Mouse (Mus musculus): Measurements from ENCODE around the gene Camk2g. TPM values are rescaled to one million over a fixed set of nuclear protein-coding genes. Genes with fewer than 3 reads are reported as not detected.
"Not testable (repeated sequence)": the region's sequence is repeated elsewhere in the genome, so short reads cannot be mapped to it uniquely, and the experiment has no call there.

The Camk2g gene
- polyA plus RNA-seq, 1 experiment = 38.5 TPM

DNA sequence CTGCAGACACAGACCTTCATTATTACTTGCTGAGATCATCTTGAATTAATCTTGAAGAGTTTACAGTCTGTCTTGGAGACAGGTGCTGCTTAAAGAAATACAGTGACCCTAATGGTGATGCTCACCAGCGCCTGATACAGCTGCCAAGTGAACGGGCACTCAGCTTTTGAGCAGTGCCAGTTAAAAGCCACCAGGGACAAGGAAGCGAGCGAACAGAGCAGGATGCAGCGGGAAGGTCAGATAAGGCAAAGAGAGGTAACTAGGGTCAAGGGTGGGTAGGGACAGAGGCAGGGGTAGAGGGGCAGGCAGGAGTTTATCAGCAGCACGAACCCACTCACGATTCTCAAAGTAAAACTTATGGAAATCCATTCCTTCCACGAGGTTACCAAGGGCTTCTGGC is 55.4 kb downstream of the Camk2g start:
- DNase-seq (ENCODE audit: low read depth) = no peak

- DNase-seq (ENCODE audit: low read depth) = no peak
These were observed 56.6 kb downstream of the Camk2g start for GRCm38 (mm10) chr14:20737306-20737705.

- DNase-seq (ENCODE audit: low read depth) = no peak
These were observed 57.9 kb downstream of the Camk2g start for GRCm38 (mm10) chr14:20735892-20736390.

DNA sequence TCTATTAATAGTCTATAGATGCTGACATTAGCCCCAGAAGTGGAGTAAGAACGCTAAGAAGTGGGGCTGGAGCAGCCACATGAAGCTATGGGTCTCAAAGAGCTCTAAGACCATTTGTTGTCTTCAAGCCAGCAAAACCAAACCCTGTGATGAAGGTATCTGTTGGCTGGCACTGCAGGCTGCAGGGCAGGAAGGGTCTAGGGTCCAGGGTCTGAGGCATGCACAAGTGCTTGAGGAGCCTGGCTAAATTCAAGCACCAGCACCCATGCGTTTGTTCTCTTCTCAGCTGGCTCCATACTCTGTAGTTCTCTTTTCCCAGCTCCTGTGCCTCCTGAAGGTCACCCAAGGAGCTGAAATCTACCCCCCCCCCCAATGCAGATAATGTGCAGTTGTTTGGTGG is 58.8 kb downstream of the Camk2g start:
- no peak for DNase-seq (ENCODE audit: low read depth)

DNA sequence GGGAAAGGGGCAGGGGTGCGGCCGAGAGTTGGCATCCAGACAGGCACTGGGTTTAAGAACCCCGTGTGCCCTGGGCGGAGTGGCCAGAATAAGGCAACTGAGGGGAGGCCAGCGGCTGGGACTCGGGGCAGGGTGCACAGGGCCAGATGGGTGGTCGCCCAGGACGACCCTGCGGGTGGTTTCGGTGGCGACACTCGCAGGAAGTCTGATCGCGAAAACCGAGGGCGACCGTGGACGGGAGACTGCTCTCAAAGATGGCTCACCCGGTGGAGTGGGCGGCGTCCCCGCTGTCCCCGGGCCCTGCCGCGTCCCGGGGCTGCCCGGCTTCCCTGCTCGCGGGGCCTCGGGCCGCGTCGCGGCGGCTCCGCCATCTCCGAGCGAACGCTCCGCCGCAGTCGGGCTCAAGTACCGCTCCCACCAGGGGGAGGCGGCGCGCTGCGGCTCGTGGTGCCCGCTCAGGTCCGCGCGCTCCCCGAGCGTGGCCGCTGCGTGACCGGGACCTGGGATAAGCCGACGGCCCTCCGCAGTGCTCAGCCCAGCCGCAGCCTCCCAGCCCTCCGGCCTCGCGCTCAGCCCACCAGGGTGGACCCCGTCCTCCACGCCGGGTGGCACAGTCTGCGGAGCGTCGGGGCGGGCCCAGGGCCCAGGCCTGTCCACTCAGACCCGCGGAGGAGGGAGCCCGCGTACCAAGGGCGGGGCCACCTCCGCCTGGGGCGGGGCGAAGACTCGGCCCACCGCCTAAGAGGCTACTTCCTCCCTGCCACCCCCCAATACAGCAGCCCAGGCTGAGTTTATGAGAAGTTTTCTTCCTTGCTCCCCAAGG is 59.7 kb downstream of the Camk2g start, which contains the start of gene Ndst2:
Gene Ndst2, minus strand, starts transcription at position 611 of the 823 bp plus-strand sequence.
- DNase-seq (ENCODE audit: low read depth) = no peak

- DNase-seq (ENCODE audit: low read depth) = no peak
These were observed 60.6 kb downstream of the Camk2g start for GRCm38 (mm10) chr14:20733041-20733951.

DNA sequence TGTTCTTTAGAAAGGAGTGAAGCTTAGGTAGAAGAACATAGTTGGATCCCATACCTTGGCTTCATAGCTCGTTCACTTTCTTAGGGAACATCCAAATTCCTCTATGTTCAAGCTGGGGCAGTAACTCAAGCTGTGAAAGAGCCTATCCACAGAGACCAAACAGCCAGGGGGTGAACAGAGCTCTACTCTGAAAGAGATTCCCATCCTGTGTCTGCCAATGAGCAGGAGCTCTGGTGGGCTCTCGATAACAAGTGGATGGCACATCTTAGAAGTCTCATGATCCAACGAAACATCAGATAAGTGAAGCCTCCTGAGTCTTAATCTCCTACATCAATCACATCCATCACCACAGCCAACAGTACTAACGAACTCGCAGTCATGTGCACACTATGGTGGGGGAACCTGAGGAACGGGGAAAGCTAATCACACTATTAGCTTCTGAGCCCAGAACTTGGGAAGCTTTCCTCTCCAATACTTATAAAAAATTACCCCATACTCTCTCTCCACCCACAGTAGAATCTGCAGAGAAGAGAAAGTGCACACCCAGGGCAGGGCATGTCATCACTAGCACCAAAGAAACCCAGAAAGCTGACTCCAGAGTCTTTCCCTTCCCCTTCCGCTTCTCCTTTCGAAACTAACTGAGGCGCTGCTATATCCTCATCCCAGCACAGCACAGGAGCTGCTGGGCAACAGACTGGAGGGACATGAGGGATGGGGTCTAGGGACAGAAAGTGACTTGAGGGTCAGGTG is 62.9 kb downstream of the Camk2g start:
- DNase-seq (ENCODE audit: low read depth) = no peak

DNA sequence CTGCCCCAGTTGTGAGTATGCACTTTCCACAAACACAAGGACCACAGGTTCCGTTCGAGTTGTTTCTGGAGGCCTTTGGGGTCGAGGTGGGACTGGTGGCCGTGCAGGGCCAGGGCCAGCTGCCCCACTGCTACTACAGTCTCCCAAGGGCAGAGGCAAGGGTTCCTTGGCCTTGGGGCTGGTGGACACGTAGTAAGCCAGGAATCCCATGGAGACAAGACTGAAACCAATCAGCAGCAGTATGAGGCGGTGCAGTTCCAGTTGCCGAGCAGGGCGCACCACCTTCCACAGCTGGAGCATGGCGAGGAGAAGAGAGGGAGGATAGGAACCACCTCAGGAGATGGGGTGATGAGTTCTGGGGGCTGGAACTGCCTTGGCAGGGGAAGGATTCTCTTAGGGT is 64.0 kb downstream of the Camk2g start:
- DNase-seq (ENCODE audit: low read depth) = no peak

GRCm38 (mm10) chr14:20725660-20726339 is 68.1 kb downstream of the Camk2g start:
- DNase-seq (ENCODE audit: low read depth) = no peak

DNA sequence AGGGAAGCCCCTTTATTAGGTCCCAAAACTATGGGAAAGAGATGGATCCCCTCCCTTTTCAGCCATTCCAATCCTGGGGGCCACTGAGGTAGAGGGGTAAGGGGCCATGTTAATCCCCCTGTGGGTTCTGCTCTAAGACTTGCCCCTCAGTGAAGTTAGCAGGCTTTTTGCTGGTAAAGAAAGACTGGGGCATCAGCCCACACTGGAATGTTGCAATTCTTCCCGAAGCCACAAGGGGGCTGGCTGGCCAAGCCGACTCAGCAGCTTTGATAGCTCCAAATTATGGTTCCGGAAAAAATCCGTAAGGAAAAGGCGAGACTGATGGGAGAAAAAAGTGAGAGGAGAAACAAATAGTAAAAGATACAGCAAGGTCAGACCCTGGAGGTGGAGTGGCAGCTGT is 69.8 kb downstream of the Camk2g start:
- DNase-seq (ENCODE audit: low read depth) = no peak

DNA sequence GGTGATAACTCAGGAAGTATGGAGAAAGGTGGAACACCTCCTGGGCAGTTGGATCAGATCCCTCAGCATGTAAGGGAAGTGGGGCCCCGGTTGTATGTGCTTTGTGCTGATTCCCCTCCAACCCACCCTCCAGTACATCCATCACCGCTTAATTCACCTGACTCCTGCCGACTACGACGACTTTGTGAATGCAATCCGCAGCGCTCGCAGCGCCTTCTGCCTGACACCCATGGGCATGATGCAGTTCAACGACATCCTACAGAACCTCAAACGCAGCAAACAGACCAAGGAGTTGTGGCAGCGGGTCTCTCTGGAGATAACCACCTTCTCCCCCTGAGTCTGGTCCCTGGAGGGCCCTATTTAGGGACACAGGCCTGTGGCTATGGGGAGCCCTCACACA is 70.9 kb downstream of the Camk2g start:
- no peak for DNase-seq (ENCODE audit: low read depth)

DNA sequence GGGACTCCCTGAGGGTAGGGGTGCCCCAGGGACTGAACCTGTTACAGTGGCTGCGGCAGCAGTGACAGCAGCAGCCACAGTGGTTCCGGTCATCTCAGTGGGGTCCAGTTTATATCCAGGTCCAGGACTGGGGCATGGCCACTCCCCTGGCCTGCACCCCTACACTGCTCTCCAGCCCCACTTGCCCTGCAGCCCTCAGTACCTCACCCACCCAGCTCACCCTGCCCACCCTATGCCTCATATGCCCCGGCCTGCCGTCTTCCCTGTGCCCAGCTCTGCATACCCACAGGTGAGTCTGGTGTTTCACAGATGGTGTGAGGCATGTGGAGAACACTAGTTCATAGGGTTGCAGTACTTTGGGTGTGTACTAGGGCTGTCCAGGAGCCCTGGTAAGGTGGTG is 72.5 kb downstream of the Camk2g start:
- no peak for DNase-seq (ENCODE audit: low read depth)

DNA sequence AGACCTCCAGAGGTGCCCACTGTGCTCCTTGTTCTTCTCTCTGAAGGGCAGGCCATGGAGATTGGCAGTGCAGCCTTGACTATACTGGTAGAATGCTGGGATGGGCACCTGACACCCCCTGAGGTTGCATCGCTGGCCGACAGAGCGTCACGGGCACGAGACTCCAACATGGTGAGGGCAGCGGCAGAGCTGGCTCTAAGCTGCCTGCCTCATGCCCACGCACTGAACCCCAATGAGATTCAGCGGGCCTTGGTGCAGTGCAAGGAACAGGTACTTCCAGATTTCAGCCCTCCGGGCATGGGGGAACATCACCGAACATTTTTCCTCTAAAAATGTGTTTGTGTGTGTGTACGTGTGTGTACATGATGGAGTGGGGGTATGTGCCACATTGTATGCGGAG is 74.1 kb downstream of the Camk2g start:
- DNase-seq (ENCODE audit: low read depth) = no peak

GRCm38 (mm10) chr14:20718443-20718842 is 75.4 kb downstream of the Camk2g start:
- DNase-seq (ENCODE audit: low read depth) = no peak

DNA sequence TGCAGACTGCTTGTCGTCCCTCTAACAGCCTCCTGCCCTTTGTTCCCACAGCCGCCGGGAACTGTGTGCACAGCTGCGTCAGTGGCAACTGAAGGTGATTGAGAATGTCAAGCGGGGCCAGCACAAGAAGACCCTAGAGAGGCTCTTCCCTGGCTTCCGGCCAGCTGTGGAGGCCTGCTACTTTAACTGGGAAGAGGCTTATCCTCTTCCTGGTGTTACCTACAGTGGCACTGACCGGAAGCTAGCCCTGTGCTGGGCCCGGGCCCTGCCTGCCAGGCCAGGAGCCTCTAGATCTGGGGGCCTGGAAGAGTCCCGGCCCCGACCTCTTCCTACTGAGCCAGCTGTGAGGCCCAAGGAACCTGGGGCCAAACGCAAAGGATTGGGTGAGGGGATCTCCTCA is 80.1 kb downstream of the Camk2g start:
- DNase-seq (ENCODE audit: low read depth) = no peak

- DNase-seq (ENCODE audit: low read depth) = no peak
These were observed 85.6 kb downstream of the Camk2g start for GRCm38 (mm10) chr14:20708239-20708638.

GRCm38 (mm10) chr14:20707201-20708190 is 86.4 kb downstream of the Camk2g start, which contains the start of gene Zswim8:
Gene Zswim8 (plus strand): TSS chr14:20707552.
- no peak for DNase-seq (ENCODE audit: low read depth)

DNA sequence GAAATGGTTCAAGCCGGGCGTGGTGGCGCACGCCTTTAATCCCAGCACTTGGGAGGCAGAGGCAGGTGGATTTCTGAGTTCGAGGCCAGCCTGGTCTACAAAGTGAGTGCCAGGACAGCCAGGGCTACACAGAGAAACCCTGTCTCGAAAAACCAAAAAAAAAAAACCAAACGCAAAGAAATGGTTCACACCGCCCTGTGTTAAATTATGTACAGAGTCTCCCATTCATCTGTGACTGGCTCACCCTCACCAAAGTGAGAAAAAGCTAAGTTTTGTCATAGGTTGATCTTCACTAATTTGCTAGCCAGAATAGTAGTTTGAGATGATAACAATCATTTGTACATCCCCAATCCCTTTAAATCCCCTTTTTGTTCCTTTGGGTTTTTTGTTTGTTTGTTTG is 90.4 kb downstream of the Camk2g start:
- DNase-seq (ENCODE audit: low read depth) = not testable (repeated sequence)

GRCm38 (mm10) chr14:20702741-20703381 is 91.0 kb downstream of the Camk2g start, which contains the start of gene Chchd1:
Gene Chchd1 (plus strand): TSS chr14:20703006.
- DNase-seq (ENCODE audit: low read depth) = no peak
